Mouse (Mus musculus) liver, adult (tissue): ENCODE results near the gene Ints6l.

ENCODE experiments used
- GATA4 ChIP-seq: IDR thresholded peaks from 2 replicates; pipeline ENCODE4 v1.6.1; 2014; ENCODE audit warnings: mild to moderate bottlenecking, low read length; ENCODE audit not compliant: insufficient replicate concordance

The Ints6l gene

DNA sequence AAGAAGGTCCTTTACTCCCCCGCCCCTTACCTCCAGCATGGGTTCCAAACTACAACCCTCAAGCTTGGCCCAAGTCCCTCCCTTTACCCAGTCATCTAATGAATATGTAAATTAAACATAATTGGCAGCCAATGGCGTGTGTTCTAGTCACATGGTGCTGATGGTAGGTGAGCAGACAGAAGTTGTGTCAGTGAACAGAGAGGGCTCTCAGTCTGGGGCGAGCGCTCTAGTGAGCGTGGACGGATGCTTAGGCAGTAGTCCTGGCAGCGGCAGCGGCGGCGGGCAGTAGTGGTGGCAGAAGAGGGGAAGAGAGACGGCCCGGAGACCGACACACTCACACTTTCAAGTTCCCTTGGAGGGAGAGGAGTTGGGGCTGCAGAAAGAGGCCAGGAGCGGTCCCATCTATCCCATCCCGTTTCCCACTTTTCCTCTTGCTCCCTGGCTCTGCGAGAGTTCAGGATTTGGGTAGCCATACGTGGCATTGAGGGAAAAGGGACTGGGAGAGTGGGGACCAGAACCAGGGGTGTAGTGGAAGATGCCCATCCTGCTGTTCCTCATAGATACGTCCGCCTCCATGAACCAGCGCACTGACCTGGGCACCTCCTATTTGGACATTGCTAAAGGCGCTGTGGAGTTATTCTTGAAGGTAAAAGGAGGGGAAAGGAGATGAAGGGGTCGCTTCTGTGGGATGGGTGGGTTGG, at the start of gene Ints6l:
TSS of gene Ints6l (plus strand) at position 187 of the 701 bp plus-strand sequence.
- no peak for TF ChIP-seq GATA4

DNA sequence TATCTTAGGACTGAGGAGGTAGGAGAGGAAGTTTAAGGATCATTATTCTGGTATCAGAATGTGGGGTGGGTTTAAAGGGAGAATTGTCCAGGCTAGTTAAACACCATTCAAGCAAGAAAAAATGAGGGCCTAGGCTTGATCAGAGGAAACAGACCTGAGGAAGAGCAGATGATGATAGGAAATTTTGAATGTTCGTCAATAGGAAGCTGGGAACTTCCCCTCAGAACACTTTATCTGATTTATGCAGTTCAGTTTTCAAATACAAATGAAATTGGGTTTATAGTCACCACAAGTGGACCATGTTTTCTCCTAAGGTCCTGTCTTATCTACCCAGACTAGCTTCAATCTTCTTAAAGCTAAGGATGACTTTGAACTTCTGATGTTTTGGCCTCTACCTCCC, 49.2 kb upstream of the Ints6l start:
- no peak for TF ChIP-seq GATA4

DNA sequence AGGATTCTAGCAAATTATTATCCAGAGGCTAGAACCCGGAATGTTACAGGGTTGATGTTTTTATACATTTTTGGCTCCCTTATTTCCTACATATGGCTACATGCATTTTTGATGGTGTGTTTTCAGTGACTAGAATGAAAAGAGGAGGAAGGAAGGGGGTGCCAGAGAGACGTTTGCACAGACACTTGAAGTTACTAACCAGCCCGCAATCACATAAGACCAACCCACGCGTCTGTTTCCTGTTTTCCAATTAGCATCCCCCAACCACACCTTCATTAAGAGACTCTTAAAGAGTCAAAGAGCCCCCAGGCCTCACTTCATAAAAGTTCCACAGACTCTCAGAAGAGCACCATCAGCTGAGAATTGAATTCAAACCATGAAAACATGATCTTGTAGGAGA, 48.5 kb upstream of the Ints6l start:
- no peak for TF ChIP-seq GATA4

DNA sequence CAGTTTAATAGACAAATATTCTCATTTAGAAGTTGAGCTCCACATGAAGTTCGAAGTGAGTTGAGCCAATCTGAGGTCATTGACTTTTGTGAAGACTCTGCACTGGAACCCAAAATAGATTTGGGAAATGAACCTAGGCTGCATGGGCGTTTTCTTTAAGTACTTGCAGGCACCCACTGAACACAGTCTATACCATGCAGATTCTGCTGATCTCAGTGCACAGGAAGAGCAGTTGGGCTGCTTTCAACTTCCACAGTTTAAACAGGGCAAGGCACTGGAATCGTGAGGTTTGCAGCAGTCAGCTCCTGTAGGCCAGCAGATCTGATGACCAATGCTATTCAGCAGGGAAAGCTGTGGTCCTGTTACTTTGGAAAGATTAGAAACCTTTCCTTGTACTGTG, 38.4 kb upstream of the Ints6l start:
- TF ChIP-seq GATA4, result no peak

DNA sequence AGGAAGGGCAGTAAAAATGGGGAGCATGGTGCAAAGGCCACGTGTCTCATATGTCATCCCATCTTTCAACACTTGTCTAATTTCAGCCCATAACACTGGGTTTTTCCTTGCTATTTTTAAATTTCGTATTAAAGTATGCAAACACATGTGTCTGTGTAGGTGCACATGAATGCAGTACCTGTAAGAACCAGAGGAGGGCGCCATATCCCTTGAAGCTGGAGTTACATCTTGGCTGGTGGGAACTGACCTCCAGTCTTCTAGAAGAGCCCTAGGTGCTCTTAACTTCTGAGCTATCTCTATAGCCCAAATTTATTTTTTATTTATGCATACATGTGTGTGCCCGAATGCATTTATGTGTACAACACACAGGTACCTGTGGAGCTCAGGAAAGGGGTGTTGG, 37.1 kb upstream of the Ints6l start:
- no peak for TF ChIP-seq GATA4

DNA sequence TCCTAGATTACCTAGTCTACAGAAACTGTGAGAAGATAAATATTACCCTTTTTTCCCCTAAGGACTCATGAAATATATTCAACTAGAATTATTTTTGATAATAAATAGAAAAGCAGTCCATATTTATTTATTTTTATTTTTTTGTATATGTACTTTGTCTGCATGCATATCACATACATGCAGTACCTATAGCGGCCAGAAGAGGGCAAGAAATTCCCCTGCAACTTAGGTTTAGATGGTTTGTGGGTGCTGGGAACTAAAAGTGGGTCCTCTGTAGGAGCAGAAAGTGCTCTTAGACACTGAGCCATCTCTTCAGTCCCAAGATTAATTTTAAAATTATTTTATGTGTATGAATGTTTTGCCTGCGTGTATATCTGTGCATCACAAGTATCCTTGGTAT, 24.1 kb upstream of the Ints6l start:
- TF ChIP-seq GATA4, result no peak

DNA sequence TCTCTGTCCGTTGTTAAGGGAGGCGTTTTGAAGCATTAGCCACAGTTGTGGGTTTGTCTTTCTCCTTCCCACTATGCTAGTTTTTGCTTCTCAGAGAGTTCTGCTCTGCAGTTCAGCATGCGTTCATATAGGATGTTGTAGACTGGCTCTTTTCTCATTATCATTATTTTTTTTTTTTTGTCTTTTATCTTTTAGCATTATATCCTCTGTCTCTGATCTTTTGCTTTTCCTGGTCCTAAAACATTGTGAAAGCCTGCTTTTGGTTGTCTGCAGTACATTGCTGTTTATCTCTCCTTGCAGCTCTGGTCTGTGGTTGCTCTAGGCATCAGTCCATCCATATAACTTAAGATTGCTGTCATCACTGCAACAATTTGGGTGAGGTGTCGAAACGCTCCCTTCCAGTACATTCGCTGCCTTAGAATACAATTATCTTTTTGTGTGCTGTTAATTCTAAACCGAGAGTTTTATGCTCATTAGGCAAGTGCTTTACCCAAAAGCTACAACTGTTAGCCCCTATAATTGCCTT, 18.8 kb upstream of the Ints6l start:
- TF ChIP-seq GATA4, result no peak

DNA sequence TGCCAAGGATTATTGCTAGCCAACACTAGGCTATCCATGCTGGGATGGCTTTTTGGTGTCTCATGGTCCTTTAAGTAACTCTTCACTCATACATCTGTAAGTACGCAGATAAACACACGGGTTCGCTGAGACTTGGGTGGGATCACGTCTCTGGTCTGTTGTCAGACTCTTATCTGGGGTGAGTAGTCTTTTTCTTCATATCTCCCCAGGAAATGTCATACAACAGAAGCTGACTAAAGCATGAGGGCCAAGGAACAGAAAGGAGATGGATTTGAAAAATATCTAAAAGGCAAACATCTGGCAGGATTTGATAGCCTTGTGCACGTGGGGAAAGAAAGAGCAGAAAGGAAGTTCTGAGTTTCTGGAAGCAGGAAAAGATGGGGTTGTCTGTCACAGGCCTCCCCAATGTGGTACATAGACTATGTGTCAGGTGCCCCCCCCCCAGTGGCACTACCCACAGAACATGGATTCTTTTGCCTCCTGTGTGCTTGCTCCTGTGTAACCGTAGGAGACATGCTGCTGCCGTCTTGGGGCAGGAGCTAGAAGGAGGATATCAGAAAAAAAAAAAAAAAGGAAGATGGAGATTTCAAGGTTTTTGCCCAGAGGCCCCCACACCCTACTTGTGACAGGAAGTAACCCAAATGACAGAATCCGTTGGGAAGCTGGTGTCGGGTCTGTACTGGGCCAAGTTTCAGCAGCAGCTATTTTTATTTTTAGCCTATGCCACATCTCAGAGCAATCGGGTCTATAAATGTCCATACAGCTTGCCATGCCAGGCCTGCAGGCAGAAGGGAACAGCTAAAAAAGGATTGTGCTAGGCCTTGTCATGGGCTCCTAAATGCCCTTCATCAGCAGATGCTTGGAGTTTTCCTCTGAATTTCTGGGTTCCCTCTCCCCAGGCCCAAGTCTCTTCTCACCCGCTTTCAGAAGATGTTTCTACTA, 7.9 kb upstream of the Ints6l start:
- no peak for TF ChIP-seq GATA4

DNA sequence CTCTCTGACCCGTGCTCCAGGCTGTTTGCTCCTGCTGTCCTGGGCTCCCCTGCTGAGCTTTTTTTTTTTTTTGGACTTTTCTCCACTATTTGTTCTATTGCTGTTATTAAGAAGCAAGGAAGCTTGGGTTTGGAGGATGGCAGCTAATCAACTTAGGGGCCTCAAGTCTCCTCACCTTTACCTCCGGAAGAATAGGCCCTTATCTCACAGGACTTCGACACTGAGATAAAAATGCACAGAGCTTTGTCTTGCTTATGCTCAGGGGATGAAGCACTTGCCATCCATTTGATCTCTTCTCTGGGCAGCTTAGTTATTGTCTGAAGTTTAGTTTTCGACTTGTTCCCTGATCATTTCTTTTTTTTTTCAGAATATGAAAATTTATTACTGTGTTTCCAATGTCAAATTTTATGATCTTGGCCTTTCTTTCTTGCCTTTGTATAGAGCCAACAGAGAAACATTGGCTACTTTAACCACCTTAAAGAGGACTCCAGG, 7.1 kb upstream of the Ints6l start, which contains the start of gene Gm2174:
TSS of gene Gm2174 (plus strand) at position 442 of the 492 bp plus-strand sequence.
- no peak for TF ChIP-seq GATA4

DNA sequence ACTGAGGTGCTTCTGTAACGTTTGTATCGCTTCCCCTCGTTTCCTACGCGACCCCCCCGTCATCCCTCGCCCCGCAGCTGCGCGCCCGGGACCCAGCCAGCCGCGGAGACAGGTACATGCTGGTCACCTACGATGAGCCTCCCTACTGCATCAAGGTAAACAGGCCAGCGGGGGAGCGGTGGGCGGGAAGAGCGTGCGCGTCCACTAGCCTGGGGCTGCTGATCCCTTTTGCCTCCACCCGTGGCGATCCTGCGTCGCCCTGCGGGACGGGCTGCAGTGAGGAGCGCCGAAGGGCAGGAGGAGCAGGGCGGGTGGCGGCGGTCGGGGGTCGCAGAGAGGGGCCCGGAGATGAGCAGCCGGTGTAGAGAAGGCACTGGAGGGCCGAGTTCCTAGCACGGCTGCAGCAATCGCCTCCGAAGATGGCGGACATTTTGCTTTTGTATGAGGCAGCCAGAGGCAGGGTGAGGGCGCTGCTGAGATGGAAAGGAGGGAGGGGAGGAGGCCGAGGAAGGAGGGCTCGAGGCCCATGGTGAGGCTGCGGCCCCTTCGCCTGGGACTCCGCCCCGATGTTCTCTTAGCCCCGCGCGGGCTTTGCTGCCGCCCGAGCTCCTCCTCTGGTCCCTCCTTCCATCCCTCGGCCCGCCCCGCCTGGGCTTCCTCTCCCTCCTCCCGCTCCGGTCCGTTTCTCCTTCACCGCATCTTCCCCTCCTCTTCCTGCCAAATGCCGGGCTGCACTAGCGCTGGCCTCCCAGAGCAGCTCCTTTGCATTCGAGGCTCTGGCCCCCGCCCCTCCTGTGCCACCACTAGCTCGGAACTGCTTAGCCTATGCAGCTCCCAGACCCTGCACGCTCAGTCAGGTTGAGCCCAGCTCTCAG, 952 bp downstream of the Ints6l start:
- peak; percentile 39; the same call in 1 of the 2 replicates for TF ChIP-seq GATA4

DNA sequence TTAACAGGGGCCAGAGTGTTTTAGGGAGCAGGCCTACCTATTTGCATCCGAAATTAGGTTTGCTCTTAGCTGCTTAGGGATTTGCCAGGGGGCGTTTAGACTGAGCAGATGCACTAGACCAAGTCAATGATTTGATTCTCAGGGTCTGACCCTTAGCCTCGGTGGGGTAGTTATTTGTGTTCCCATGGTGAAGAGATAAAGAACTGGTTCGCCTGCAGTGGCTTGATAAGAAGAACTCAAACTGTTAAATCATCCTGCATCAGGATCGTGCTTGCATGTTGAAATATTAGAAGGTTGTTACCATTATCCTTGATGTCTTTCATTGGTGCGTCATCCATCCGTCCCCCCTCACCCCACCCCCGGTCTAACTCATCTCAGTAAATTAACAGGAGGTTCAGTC, 1.7 kb downstream of the Ints6l start:
- TF ChIP-seq GATA4, result no peak

DNA sequence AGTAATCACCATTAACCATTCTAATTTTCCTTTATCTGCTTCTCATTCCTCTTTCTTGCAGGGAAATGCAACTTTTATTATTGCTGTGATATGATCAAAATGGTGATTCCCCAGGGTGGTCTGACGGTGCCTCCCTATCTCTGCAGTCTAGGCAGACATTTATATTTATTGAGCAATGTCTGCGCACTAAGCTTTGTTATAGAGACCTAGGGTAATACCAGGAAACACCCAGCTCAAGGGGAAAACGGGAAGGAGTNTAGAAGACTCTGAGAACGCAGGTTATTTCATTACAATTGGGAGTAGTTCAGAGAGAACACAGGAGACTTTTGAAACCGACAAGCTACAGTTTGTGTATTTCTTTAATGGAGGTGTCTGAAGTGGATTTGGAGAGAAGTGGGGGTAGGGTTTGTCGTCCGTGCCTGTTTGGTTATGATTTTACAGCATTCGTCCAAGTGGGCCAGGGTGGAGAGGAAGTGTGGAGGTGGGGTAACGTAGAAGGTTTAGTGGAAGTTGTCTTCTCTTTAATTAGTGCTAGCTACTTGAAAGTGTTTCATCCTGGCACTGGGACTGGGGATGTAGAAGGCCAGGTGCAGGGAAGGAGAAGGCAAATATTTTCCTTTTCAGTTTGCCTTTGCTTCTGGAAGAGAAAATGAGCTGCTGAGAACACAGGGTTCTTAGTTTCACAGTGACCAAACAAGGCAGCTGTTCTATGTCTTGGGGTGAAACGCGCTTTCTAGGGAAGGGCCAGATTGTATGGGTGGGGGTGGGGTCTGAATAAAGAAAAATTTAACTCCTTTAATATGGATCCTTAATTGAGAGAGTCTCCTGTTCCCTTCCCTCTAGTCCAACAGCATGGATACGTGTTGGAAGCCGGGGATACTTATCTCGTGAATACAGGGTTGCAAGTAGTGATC, 7.6 kb downstream of the Ints6l start:
- no peak for TF ChIP-seq GATA4

DNA sequence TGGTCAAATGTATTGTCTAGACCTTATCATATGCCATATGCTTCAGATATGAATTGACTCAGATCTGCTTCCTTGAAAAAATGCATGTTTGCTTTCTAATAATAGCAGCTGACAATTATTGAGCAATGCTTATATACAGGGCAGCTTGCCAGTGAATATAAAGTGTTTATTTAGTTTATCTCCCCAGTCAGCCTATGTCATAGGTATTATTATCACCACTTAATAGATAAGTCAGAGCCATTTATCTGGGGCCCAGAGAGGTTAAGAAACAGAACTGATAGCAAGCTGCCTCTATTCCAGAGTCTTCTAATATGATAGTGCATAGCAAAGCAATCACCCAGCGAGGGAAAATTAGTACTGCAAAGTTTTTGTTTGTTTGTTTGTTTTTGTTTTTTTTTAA, 10.2 kb downstream of the Ints6l start:
- TF ChIP-seq GATA4, result no peak

DNA sequence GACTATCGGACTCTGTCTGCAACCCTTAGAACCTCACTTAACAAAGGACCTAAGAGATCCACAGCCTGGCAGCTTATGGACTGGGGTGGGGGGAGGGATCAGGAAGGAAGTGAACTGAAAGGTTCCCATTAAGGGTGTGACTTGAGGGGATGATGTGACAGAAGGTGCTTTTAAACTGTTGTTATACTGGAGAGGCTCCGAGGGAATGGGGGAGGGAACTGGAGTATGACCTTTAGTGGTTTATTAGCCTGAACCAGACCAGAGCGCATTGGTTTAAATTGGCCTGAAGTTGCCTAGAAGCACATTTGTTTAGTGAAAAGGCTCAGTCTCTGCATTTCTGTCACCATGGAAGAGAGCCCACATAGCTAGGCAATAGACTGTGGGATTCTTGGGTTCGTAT, 13.0 kb downstream of the Ints6l start:
- no peak for TF ChIP-seq GATA4

DNA sequence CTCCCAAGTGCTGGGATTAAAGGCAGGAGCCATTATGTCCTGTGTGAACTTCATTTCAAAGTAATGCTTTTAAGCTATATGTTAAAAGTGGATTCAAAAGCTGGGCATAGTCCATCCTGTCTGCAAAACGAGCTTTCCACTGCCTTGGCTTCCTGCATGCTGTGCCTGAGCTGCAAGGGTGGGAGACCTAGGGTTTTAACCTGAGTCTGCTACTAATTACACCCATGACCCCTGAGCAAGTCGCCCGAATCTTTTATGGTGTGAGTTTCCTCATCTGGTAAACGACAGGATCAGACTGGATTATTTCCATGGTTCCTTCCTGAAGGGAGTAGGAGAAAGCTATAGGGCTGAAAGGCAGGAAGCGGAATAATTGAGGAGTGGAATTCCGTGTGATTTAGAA, 13.8 kb downstream of the Ints6l start:
- no peak for TF ChIP-seq GATA4
